Mouse (Mus musculus) spleen, adult 2 months (tissue): ENCODE data around the gene Gramd4.

Source experiments
- CTCF ChIP-seq: fragments of 200-500 bp; IDR thresholded peaks from 2 replicates; pipeline ENCODE4 v1.5.1; 2011; ENCODE audit warnings: mild to moderate bottlenecking, inconsistent platforms; ENCODE audit not compliant: insufficient read depth, insufficient read length, insufficient replicate concordance; ENCODE audit errors: extremely low read depth
- POLR2A ChIP-seq: fragments of 200-500 bp; IDR thresholded peaks from 2 replicates; pipeline ENCODE4 v1.6.1; 2011; ENCODE audit warnings: low read depth, low read length, inconsistent platforms

DNA sequence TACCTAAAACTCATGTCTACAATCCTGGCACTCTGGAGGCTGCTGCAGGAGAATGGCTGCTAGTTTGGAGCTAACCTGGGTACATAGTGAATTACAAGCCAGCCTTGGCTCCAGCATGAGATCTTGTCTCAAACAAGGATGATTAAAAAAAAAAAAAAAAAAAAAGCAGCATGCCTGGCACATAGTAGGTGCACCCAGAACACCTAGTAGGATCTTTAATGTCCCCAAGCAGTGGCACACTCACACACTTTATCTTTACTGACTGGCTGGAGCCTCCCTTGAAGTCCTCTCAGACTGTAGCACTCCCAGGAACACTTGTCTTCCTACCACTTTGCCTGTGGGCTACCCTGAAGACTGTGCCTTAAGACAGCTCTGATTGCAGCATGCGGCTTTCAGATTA, 22.9 kb downstream of the Gramd4 start:
- TF ChIP-seq CTCF = no peak
- TF ChIP-seq POLR2A = no peak
